Mouse (Mus musculus): ENCODE results near the gene Pmel. TPM values are rescaled to one million over a fixed set of nuclear protein-coding genes. Genes with fewer than 3 reads are reported as not detected.
"Not testable (repeated sequence)": the region's sequence is repeated elsewhere in the genome, so short reads cannot be mapped to it uniquely, and the experiment has no call there.

Pmel gene
- total and polyA plus RNA-seq, 3 experiments = 0.15 to 0.45 TPM; not detected in 1

- Histone ChIP-seq H3K9me3 (replicated peaks; ENCODE audit: insufficient read depth, low read length) (no peaks in the 10 kb centered on the region), H3K27ac (ENCODE audit: control insufficient read depth, low read depth, low read length) (peak overlapping the region; percentile 18), H3K4me3 (ENCODE audit: control insufficient read depth in 1 of 2, insufficient read depth in 1 of 2, low read depth in 2 of 2, low read length in 2 of 2) (peak overlapping the region; percentile 38 to 60), H3K36me3 (ENCODE audit: control insufficient read depth in 1 of 2, insufficient read depth in 2 of 2, low read length in 2 of 2) (peaks cover 1 to 20% of the 10 kb centered on the region in 2 experiments; a peak in 3 of 4 replicates), H3K27me3 (ENCODE audit: control insufficient read depth in 1 of 2, insufficient read depth in 2 of 2, low read length in 2 of 2) (no peaks in the 10 kb centered on the region), H3K9ac (ENCODE audit: control insufficient read depth, low read depth, low read length, poor library complexity, severe bottlenecking) (peak overlapping the region; percentile 70), H3K79me2 (ENCODE audit: control insufficient read depth, insufficient read depth, low read length, poor library complexity) (peaks cover 14% of the 10 kb centered on the region), H3K4me1 (ENCODE audit: control insufficient read depth in 1 of 2, insufficient read depth in 2 of 2, low read length in 2 of 2) (peaks cover 13 to 20% of the 10 kb centered on the region in 2 experiments)
- no peak for DNase-seq (ENCODE audit: low read depth, low spot score)
- TF ChIP-seq USF2 (IDR thresholded peaks at IDR 0.05; ENCODE audit: borderline replicate concordance in 1 of 2, insufficient read depth in 1 of 2, low read depth in 1 of 2, low read length in 2 of 2) = no peak
- TF ChIP-seq USF1 (IDR thresholded peaks at IDR 0.05; ENCODE audit: low read depth, low read length) = no peak
- TF ChIP-seq ZMIZ1 (IDR thresholded peaks at IDR 0.05; ENCODE audit: low read depth, low read length) = no peak
- TF ChIP-seq POLR2AphosphoS5 (IDR thresholded peaks at IDR 0.05; ENCODE audit: borderline replicate concordance, low read depth, low read length) = no peak
- TF ChIP-seq MYB (IDR thresholded peaks at IDR 0.05; ENCODE audit: low read depth, low read length) = no peak
- no peak for TF ChIP-seq ZKSCAN1 (IDR thresholded peaks at IDR 0.05; ENCODE audit: low read depth, low read length)
- no peak for TF ChIP-seq NRF1 (IDR thresholded peaks at IDR 0.05; ENCODE audit: insufficient read depth, low read depth, low read length, poor library complexity, severe bottlenecking)
- no peak for TF ChIP-seq SIN3A (IDR thresholded peaks at IDR 0.05; ENCODE audit: low read length)
- no peak for TF ChIP-seq CHD2 (IDR thresholded peaks at IDR 0.05; ENCODE audit: low read length)
- no peak for TF ChIP-seq UBTF (IDR thresholded peaks at IDR 0.05; ENCODE audit: borderline replicate concordance, insufficient read depth, low read depth, low read length)
- no peak for TF ChIP-seq GATA1 (IDR thresholded peaks at IDR 0.05; ENCODE audit: low read depth, low read length)
- no peak for TF ChIP-seq MEF2A (IDR thresholded peaks at IDR 0.05; ENCODE audit: extremely low read depth, insufficient replicate concordance, low read depth, low read length, poor library complexity, severe bottlenecking)
- TF ChIP-seq KAT2A (conservative IDR thresholded peaks at IDR 0.05; ENCODE audit: low read depth, low read length) = no peak
- TF ChIP-seq HCFC1 (IDR thresholded peaks at IDR 0.05; ENCODE audit: low read depth, low read length) = no peak
- no peak for TF ChIP-seq TBP (IDR thresholded peaks at IDR 0.05; ENCODE audit: low read depth, low read length)
- no peak for TF ChIP-seq MAFK (IDR thresholded peaks at IDR 0.05; ENCODE audit: borderline replicate concordance, low read depth, low read length)
- TF ChIP-seq EP300 (IDR thresholded peaks at IDR 0.05; ENCODE audit: low read depth in 1 of 2, low read length in 2 of 2) = no peak
Observed at GRCm38 (mm10) chr10:128705317-128705693, 1.3 kb downstream of the Pmel start.

DNA sequence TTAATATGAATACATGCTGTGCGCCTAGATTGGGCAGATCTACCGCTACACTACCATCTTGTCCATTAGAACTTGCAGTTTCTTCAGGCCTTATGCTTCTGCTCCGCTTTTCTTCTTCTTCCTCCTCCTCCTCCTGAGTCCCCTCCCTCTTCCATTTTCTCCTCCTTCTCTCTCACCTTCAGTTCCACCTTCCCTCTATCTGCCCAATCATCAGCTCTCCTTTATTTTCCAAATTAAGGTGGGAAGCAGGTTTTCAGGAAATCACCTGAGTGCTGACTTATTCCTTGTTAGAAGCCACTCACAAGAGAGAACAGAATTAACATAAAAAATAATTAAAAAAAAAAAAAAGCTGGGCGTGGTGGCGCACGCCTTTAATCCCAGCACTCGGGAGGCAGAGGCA lies 7.3 kb downstream of the Pmel start:
- H3K4me1 ChIP-seq (ENCODE audit: control insufficient read depth in 1 of 2, insufficient read depth in 2 of 2, low read length in 2 of 2) = peaks cover 0 to 11% of the 10 kb centered on the region in 2 experiments; a peak in 2 of 4 replicates
- not testable (repeated sequence) for H3K9me3 ChIP-seq (replicated peaks; ENCODE audit: insufficient read depth, low read length); H3K27ac ChIP-seq (ENCODE audit: control insufficient read depth, low read depth, low read length); H3K36me3 ChIP-seq (ENCODE audit: control insufficient read depth in 1 of 2, insufficient read depth in 2 of 2, low read length in 2 of 2); H3K79me2 ChIP-seq (ENCODE audit: control insufficient read depth, insufficient read depth, low read length, poor library complexity); H3K9ac ChIP-seq (ENCODE audit: control insufficient read depth, low read depth, low read length, poor library complexity, severe bottlenecking); H3K4me3 ChIP-seq (ENCODE audit: control insufficient read depth in 1 of 2, insufficient read depth in 1 of 2, low read depth in 2 of 2, low read length in 2 of 2); DNase-seq (ENCODE audit: low read depth, low spot score); H3K27me3 ChIP-seq (ENCODE audit: control insufficient read depth in 1 of 2, insufficient read depth in 2 of 2, low read length in 2 of 2)
